Mouse (Mus musculus) heart, postnatal 0 days (tissue): ENCODE measurements around the gene Gck. TPM values are rescaled to one million over a fixed set of nuclear protein-coding genes. Genes with fewer than 3 reads are reported as not detected.

ENCODE experiments used
- ATAC-seq: fragments of 200-750 bp; cut with Nextera tagmentation; 2 replicates; pipeline ENCODE4 v1.8.0; 2017; ENCODE audit warnings: low read depth, moderate number of reproducible peaks, moderate library complexity; ENCODE audit not compliant: insufficient read depth
- DNase-seq: peaks from one replicate; pipeline ENCODE4 v3.0.0-alpha.2; 2016; ENCODE audit warnings: low spot score
- H3K27ac ChIP-seq: fragments of 300-500 bp; sonication (generic); 2 replicates; pipeline ENCODE4 v1.5.1; 2014; ENCODE audit warnings: low read depth, mild to moderate bottlenecking
- H3K27me3 ChIP-seq: fragments of 300-500 bp; sonication (generic); 2 replicates; pipeline ENCODE4 v1.6.1; 2014; ENCODE audit warnings: low read length, mixed read lengths; ENCODE audit not compliant: control insufficient read depth, insufficient read depth
- H3K36me3 ChIP-seq: fragments of 300-500 bp; sonication (generic); replicated peaks from 2 replicates; pipeline ENCODE4 v1.6.1; 2014; ENCODE audit warnings: low read length, mixed read lengths; ENCODE audit not compliant: control insufficient read depth, insufficient read depth
- H3K4me1 ChIP-seq: fragments of 300-500 bp; sonication (generic); 2 replicates; pipeline ENCODE4 v1.6.1; 2014; ENCODE audit warnings: antibody characterized with exemption; ENCODE audit not compliant: control insufficient read depth, insufficient read depth
- H3K4me2 ChIP-seq: fragments of 300-500 bp; sonication (generic); 2 replicates; pipeline ENCODE4 v1.6.1; 2014; ENCODE audit warnings: low read depth, mild to moderate bottlenecking, low read length, moderate library complexity
- H3K4me3 ChIP-seq: fragments of 300-500 bp; sonication (generic); 2 replicates; pipeline ENCODE4 v1.5.1; 2014; ENCODE audit warnings: low read depth, low read length
- H3K9ac ChIP-seq: fragments of 300-500 bp; sonication (generic); replicated peaks from 2 replicates; pipeline ENCODE4 v1.6.1; 2014; ENCODE audit warnings: low read depth, low read length, mixed read lengths
- H3K9me3 ChIP-seq: fragments of 300-500 bp; sonication (generic); replicated peaks from 2 replicates; pipeline ENCODE4 v1.6.1; 2016; ENCODE audit warnings: low read length; ENCODE audit not compliant: control insufficient read depth
- CTCF ChIP-seq: IDR thresholded peaks from 2 replicates; pipeline ENCODE4 v1.5.1; 2016; ENCODE audit warnings: antibody characterized with exemption, control low read depth, low read depth
- EP300 ChIP-seq: IDR thresholded peaks from 2 replicates; pipeline ENCODE4 v1.6.1; 2016; ENCODE audit warnings: antibody characterized with exemption, low read depth
- WGBS: fragments of 180-500 bp; shearing (Covaris S2); extraction: QIAGEN DNeasy Blood & Tissue Kit; methylation state at CpG from one replicate; pipeline ENCODE4 v1.1.7; 2014; 5-methylcytosine and 5-hydroxymethylcytosine counted together
- polyA plus RNA-seq: library from polyadenylated mRNA; unstranded; fragments of >200 nt; fragmentation: Nextera tagmentation; extraction: Ambion mirVana; gene quantifications from 2 replicates; pipeline ENCODE4 v1.2.1, GENCODE M21; 2015
- total RNA-seq: library from RNA; depleted of rRNA; stranded (reverse); fragments of >200 nt; gene quantifications from 2 replicates; pipeline ENCODE4 v1.2.3, GENCODE M21; 2014; ENCODE audit warnings: low replicate concordance

Gene Gck
- total and polyA plus RNA-seq, 2 experiments from 2014 or later, result 0.71 TPM; not detected in 1

DNA sequence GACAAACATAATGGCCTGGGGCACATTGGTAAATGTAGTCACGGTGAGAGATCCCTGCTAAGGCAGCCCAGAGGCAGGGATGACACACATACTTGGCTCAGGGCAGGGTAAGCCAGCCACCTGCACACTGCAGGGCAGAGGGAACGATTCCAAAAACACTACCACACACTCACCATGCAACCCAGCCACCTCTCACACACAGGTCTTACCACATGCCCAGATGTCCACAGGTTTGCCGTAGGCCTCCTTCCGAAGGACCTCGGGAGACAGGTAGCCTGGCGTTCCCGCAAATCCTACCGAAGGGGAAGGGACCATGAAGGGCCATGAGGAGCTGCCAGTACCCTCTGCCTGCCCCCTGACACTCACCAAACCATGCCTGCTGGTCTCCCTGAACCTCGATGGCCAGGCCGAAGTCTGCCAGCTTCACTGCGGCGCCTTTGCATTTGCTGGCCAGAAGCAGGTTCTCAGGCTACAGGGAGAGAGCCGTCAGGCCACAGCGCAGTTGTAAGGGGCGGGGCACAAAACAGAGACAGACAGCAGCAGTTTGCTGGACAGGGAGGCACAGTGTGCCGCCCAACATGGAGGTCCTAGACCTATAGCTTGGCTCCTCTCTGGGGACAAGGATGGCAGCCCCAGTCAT is 40.2 kb upstream of the Gck start:
- no peaks in the 10 kb centered on the region for H3K36me3 ChIP-seq
- H3K27me3 ChIP-seq, result no peaks in the 10 kb centered on the region
- no peak overlapping the region for H3K27ac ChIP-seq
- 76% methylated on average over 16 of the region's 16 CpGs for WGBS
- no peaks in the 10 kb centered on the region for H3K9me3 ChIP-seq
- H3K4me2 ChIP-seq, result no peak overlapping the region
- ATAC-seq (no peak), DNase-seq (no peak)
- H3K4me1 ChIP-seq, result no peaks in the 10 kb centered on the region
- H3K4me3 ChIP-seq, result no peak overlapping the region
- TF ChIP-seq EP300 (no peak), CTCF (no peak)
- no peak overlapping the region for H3K9ac ChIP-seq

DNA sequence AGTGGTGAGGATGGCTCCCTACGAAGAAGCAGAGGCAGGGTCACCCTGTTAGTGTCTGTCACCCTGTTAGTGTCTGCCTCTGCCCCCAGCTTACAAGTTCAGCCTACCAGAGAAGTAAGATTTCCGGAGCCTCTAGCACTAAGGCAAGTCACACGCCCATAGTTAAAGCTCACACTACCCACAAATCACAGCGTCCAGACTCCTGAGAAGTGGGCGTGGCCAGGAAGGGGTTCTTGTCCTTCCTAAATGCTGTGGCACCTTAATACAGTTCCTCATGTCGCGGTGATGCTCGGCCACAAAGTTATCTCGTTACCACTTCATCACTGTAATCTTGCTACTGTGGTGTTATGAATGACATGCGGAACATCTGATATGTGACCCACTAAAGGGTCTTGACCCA is 38.2 kb upstream of the Gck start:
- Histone ChIP-seq H3K36me3 (no peaks in the 10 kb centered on the region), H3K4me2 (no peak overlapping the region), H3K27ac (no peak overlapping the region), H3K9ac (no peak overlapping the region), H3K27me3 (no peaks in the 10 kb centered on the region), H3K9me3 (no peaks in the 10 kb centered on the region), H3K4me1 (no peaks in the 10 kb centered on the region), H3K4me3 (no peak overlapping the region)
- ATAC-seq (no peak), DNase-seq (no peak)
- WGBS, result 71% methylated on average over 10 of the region's 10 CpGs
- TF ChIP-seq EP300 (no peak), CTCF (no peak)

DNA sequence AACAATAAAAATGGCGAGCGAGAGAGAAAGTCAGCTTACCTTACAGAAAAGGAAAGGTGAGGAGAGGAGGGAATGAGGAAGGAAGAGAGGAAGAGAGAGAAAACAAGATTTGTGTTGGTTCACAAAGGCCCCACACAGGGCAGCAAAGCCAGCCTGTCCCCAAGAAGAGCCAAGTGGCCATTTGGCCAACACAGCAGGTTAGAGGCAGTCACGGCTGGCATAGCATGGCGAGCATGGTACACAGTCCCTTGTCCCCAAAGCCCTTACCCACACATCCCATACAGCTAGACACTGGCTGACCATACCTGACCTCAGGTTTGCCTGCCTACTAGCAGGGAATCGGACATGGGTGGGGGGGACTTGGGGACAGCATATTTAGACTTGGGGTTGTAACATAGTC is 33.7 kb upstream of the Gck start:
- Histone ChIP-seq H3K4me2 (no peak overlapping the region), H3K27me3 (no peaks in the 10 kb centered on the region), H3K4me1 (no peaks in the 10 kb centered on the region), H3K9ac (no peak overlapping the region), H3K4me3 (no peak overlapping the region), H3K9me3 (no peaks in the 10 kb centered on the region), H3K36me3 (no peaks in the 10 kb centered on the region), H3K27ac (no peak overlapping the region)
- TF ChIP-seq EP300, result no peak
- TF ChIP-seq CTCF, result no peak
- DNase-seq, result no peak
- 82% methylated on average over 5 of the region's 5 CpGs for WGBS
- no peak for ATAC-seq

DNA sequence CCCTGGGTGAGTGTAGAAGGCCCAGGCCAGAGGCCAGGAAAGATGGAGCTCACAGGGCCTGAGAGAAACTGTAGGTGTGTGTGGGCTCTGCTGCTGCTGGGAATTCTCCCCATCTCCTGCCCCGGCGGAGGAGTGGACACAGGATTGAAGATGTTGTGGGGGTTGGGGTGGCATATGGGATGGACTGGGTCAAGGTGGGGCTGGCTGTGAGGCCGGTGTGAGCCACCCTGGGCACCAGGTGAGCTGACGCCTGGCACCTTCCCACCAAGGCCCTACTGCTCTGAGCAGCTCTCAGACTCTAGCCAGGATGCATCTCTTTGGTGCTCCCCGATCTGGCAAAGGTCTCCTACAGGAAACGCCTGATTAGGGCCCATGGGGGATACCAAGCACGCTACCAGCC is 31.4 kb upstream of the Gck start:
- ATAC-seq (no peak), DNase-seq (no peak)
- Histone ChIP-seq H3K4me2 (no peak overlapping the region), H3K36me3 (no peaks in the 10 kb centered on the region), H3K9me3 (no peaks in the 10 kb centered on the region), H3K4me3 (no peak overlapping the region), H3K4me1 (no peaks in the 10 kb centered on the region), H3K9ac (no peak overlapping the region), H3K27ac (no peak overlapping the region), H3K27me3 (no peaks in the 10 kb centered on the region)
- WGBS, result 72% methylated on average over 7 of the region's 7 CpGs
- TF ChIP-seq EP300, result no peak
- TF ChIP-seq CTCF, result no peak

DNA sequence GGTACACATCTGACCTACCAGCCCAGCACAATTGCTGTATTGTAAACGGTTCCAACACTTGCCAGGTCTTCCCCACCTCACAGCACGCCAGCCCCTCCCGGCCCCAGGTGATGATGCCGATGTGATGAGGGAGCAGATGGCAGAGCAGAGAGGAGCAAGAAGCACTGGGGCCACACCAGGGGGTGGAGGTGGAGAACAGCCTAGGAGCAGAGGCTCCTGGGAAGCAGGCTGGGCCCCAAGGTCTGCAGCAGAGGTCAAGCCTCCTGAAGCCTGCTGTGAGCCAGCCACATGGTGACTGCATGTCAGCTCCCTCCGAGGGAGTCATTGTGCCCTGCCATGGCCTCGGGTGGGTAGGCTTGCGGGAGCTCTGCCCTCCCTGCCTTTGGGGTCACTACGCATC is 30.7 kb upstream of the Gck start:
- Histone ChIP-seq H3K27ac (no peak overlapping the region), H3K4me2 (no peak overlapping the region), H3K27me3 (no peaks in the 10 kb centered on the region), H3K36me3 (no peaks in the 10 kb centered on the region), H3K9me3 (no peaks in the 10 kb centered on the region), H3K9ac (no peak overlapping the region), H3K4me1 (no peaks in the 10 kb centered on the region), H3K4me3 (no peak overlapping the region)
- no peak for ATAC-seq
- TF ChIP-seq EP300, result no peak
- no peak for TF ChIP-seq CTCF
- 62% methylated on average over 8 of the region's 8 CpGs for WGBS
- DNase-seq, result no peak

DNA sequence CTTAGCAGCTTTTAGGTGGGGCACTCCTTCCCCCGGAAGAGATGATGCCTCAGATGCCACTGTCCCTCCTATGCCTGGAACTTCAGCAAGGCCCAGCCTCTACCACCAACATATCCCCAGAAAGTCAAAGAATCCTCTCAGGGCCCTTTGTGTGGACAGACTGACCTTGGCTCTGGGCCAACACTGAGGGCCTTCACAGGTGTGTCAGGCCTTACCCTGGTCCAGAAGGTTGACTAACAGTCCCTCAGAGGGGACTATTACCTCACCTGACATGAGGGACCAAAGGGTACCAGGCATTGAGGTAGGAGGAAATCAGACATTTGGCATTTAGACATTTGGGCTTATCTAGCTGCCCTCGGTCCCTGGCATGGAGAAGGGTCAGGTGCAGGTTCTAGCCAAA is 30.2 kb upstream of the Gck start:
- no peak for ATAC-seq
- TF ChIP-seq CTCF, result no peak
- TF ChIP-seq EP300, result no peak
- Histone ChIP-seq H3K4me2 (no peak overlapping the region), H3K27ac (no peak overlapping the region), H3K4me3 (no peak overlapping the region), H3K9ac (no peak overlapping the region), H3K36me3 (no peaks in the 10 kb centered on the region), H3K4me1 (no peaks in the 10 kb centered on the region), H3K27me3 (no peaks in the 10 kb centered on the region), H3K9me3 (no peaks in the 10 kb centered on the region)
- DNase-seq, result no peak
- WGBS, result 79% methylated on average over 2 of the region's 2 CpGs
